Mouse (Mus musculus): ENCODE data around the gene Abcd3.

DNA sequence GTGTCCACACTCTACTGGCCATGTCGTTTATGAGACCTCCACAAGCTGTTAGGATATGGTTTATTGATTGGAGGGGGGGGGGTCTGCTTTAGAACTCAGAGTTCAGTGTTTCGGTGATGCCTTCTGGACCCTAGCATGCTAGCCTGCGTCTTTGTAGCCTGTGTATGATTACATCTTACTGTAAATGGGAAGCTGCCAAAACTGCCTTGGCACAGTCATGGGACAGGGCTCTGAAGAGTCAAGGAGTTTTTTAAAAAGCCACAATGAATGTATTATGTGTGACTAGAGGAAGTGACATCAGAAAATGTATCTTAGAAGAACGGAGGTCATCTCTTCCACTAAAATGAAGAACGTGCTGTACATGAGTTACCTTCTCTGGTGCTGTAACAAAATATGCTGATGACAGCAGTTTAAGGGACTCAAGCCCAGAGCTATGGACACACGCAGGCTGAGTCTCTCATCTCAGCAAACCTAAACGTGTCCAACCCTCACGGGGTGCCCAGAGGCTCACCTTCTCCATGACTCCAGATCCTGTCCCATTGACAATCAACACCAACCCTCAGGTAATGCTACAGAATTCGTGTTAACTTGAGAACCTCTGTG is 26.4 kb upstream of the Abcd3 start:
- TF ChIP-seq POLR2A (IDR thresholded peaks at IDR 0.05; ENCODE audit: control insufficient read depth, extremely low read depth, insufficient read depth, low read length, poor library complexity) (no peak), CTCF (IDR thresholded peaks at IDR 0.05; ENCODE audit: borderline replicate concordance, control insufficient read depth, extremely low read depth, insufficient read depth, low read length, poor library complexity) (no peak)

Data from thymus, adult 2 months (tissue).